Mouse (Mus musculus): Measurements from ENCODE around the gene Smpdl3a. TPM values are rescaled to one million over a fixed set of nuclear protein-coding genes. Genes with fewer than 3 reads are reported as not detected.
A peak's percentile ranks its signal among the peaks of the same experiment; 100 is the strongest.

The Smpdl3a gene
- polyA plus RNA-seq, 1 experiment from 2014 or later, result 42.2 TPM

DNA sequence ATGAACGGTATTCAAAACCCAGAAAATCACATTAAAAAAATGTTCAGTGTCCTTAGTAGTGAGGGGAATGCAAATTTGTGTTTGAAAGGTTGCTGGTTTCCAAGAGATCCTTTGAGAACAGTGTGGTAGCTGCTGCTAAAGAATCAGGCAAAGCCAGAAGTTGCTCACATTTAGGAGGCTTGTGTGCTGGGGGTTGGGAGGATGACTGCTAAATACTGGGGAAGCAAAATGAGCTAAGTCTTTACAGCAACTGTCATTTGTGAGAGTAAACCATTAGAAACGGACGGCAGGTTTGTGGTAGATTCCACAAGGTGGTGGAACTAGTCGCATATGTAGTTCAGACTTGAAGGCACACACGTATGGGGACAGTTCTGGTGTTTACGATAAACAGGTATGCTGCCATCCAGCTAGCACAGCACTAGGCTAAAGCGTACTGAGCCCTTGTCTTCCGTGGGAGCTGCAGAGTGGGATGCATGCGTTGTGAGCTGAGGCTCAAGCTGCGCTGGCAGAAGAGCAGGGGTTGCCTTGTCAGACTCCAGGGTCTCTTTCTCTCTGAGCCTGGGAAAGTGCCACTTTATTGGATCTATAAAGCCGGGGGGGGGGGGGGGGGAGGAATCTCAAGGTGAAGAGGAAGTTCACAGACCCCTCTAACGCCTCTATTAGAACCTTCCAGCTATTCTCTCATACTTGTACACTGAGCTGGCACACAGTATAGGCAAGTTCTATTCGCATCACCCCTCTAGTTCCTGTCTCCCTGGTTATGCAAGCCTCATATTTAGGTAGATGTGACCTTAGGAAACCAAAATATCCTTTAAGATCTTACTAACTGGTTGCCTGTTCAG lies 10.6 kb upstream of the Smpdl3a start:
- Histone ChIP-seq H3K9ac (ENCODE audit: low read length) (no peak overlapping the region), H3K36me3 (ENCODE audit: control insufficient read depth, insufficient read depth, low read length) (no peaks in the 10 kb centered on the region), H3K27me3 (ENCODE audit: control insufficient read depth, insufficient read depth, low read length) (no peaks in the 10 kb centered on the region), H3K9me3 (ENCODE audit: control insufficient read depth, low read length) (no peaks in the 10 kb centered on the region), H3K4me1 (ENCODE audit: control insufficient read depth in 2 of 2, insufficient read depth in 2 of 2, low read length in 2 of 2) (peaks cover 0 to 3% of the 10 kb centered on the region in 2 experiments; a peak in 2 of 4 replicates), H3K4me2 (ENCODE audit: low read length) (no peak overlapping the region), H3K27ac (replicated peaks in 1 of 2; ENCODE audit: control insufficient read depth in 1 of 2, insufficient read depth in 1 of 2, low read depth in 2 of 2, low read length in 2 of 2) (no peak overlapping the region), H3K4me3 (ENCODE audit: control insufficient read depth in 1 of 2, insufficient read depth in 1 of 2, low read depth in 1 of 2, low read length in 2 of 2) (no peak overlapping the region)
- no peak for ATAC-seq (ENCODE audit: insufficient number of reproducible peaks, insufficient read depth, low FRiP score, low read depth)
- WGBS, result 57% methylated on average over 12 of the region's 13 CpGs

DNA sequence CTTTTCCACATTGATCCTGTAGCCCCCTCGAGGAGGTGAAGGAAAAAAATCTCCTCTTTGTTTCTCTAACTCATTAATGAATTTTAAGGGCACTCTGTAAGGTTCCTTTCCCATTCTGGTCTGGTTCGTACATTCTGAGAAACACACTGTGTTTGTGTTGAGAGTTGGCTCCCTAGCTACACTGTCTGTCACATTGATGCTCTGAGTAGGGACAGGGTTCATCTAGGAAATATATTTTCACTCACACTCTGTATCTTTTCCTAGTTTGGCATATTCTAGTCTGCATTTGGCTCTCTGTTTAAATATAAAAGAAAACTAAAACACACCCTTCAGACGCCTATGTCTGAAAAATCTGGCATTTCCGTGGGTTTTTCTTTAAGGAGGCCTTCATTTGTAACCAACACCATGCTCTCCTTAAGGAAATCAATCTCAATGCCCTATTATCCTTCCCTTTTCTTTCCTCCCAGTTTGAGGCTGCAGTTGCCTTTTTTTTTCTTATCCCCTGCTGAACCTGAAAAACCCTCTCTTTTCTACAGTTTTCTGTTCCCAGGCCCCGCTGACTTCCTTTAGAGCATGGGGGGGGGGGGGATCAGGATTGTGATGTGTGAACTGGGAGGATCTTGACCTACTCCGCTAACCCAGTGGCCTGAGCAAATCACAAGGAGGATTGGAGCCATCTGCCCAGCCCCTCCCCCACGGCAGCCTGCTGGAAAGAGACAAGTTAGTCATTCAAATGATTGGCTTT lies 9.8 kb upstream of the Smpdl3a start:
- H3K4me2 ChIP-seq (ENCODE audit: low read length), result peak overlapping the region; percentile 22; the same call in 1 of the 2 replicates
- WGBS, result 25% methylated on average over 7 of the region's 7 CpGs
- no peak overlapping the region for H3K4me3 ChIP-seq (ENCODE audit: control insufficient read depth in 1 of 2, insufficient read depth in 1 of 2, low read depth in 1 of 2, low read length in 2 of 2)
- no peak overlapping the region for H3K27ac ChIP-seq (replicated peaks in 1 of 2; ENCODE audit: control insufficient read depth in 1 of 2, insufficient read depth in 1 of 2, low read depth in 2 of 2, low read length in 2 of 2)
- no peaks in the 10 kb centered on the region for H3K9me3 ChIP-seq (ENCODE audit: control insufficient read depth, low read length)
- no peaks in the 10 kb centered on the region for H3K27me3 ChIP-seq (ENCODE audit: control insufficient read depth, insufficient read depth, low read length)
- peaks cover 0 to 3% of the 10 kb centered on the region in 2 experiments; a peak in 2 of 4 replicates for H3K4me1 ChIP-seq (ENCODE audit: control insufficient read depth in 2 of 2, insufficient read depth in 2 of 2, low read length in 2 of 2)
- H3K9ac ChIP-seq (ENCODE audit: low read length), result no peak overlapping the region
- no peak for ATAC-seq (ENCODE audit: insufficient number of reproducible peaks, insufficient read depth, low FRiP score, low read depth)
- no peaks in the 10 kb centered on the region for H3K36me3 ChIP-seq (ENCODE audit: control insufficient read depth, insufficient read depth, low read length)

DNA sequence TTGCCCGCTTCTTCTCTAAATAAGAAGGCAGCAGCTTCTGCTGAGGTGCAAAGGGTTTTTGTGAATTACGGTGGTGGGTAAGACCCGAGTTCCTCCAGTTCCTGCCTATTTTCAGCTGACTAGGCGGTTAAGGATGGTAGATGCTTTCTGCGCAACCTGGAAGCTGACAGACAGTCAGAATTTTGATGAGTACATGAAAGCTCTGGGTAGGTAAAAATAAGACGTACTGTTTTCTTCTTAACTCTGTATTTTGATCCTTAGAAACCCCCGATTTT lies 9.3 kb upstream of the Smpdl3a start, which contains the start of gene Fabp7:
TSS of gene Fabp7 (plus strand) at position 6 of the 275 bp plus-strand sequence.
- no peak within 1 kb of the TSS for H3K27ac ChIP-seq (replicated peaks in 1 of 2; ENCODE audit: control insufficient read depth in 1 of 2, insufficient read depth in 1 of 2, low read depth in 2 of 2, low read length in 2 of 2)
- H3K4me1 ChIP-seq (ENCODE audit: control insufficient read depth in 2 of 2, insufficient read depth in 2 of 2, low read length in 2 of 2), result peaks cover 0 to 3% of the 10 kb centered on the region in 2 experiments; a peak in 2 of 4 replicates
- H3K9ac ChIP-seq (ENCODE audit: low read length), result no peak within 1 kb of the TSS
- no peak within 1 kb of the TSS for H3K4me3 ChIP-seq (ENCODE audit: control insufficient read depth in 1 of 2, insufficient read depth in 1 of 2, low read depth in 1 of 2, low read length in 2 of 2)
- H3K4me2 ChIP-seq (ENCODE audit: low read length), result peak within 1 kb of the TSS; percentile 22; the same call in 1 of the 2 replicates
- 25% methylated on average over 7 of the region's 7 CpGs for WGBS
- H3K27me3 ChIP-seq (ENCODE audit: control insufficient read depth, insufficient read depth, low read length), result no peaks in the 10 kb centered on the region
- H3K36me3 ChIP-seq (ENCODE audit: control insufficient read depth, insufficient read depth, low read length), result no peaks in the 10 kb centered on the region
- ATAC-seq (ENCODE audit: insufficient number of reproducible peaks, insufficient read depth, low FRiP score, low read depth), result no peak
- H3K9me3 ChIP-seq (ENCODE audit: control insufficient read depth, low read length), result no peaks in the 10 kb centered on the region

DNA sequence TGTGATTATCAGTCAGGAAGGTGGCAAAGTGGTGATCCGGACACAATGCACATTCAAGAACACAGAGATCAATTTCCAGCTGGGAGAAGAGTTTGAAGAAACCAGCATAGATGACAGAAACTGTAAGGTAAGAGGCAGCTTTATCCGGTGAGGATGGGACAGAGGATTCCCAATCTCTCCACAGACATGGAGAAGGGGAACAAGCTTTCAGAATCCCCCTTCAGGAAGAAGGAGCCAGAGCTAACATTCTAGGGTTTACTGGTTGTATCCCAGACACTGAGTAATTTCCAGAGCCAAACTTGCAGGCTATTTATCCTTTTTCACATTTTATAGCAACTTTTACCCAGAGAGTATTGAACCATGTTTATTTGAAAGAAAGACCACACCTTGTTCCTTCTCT lies 8.6 kb upstream of the Smpdl3a start:
- no peak overlapping the region for H3K27ac ChIP-seq (replicated peaks in 1 of 2; ENCODE audit: control insufficient read depth in 1 of 2, insufficient read depth in 1 of 2, low read depth in 2 of 2, low read length in 2 of 2)
- H3K36me3 ChIP-seq (ENCODE audit: control insufficient read depth, insufficient read depth, low read length), result no peaks in the 10 kb centered on the region
- no peak overlapping the region for H3K4me2 ChIP-seq (ENCODE audit: low read length)
- H3K27me3 ChIP-seq (ENCODE audit: control insufficient read depth, insufficient read depth, low read length), result no peaks in the 10 kb centered on the region
- peaks cover 0 to 3% of the 10 kb centered on the region in 2 experiments; a peak in 2 of 4 replicates for H3K4me1 ChIP-seq (ENCODE audit: control insufficient read depth in 2 of 2, insufficient read depth in 2 of 2, low read length in 2 of 2)
- WGBS, result 75% methylated on average over 2 of the region's 2 CpGs
- ATAC-seq (ENCODE audit: insufficient number of reproducible peaks, insufficient read depth, low FRiP score, low read depth), result no peak
- no peak overlapping the region for H3K4me3 ChIP-seq (ENCODE audit: control insufficient read depth in 1 of 2, insufficient read depth in 1 of 2, low read depth in 1 of 2, low read length in 2 of 2)
- no peaks in the 10 kb centered on the region for H3K9me3 ChIP-seq (ENCODE audit: control insufficient read depth, low read length)
- H3K9ac ChIP-seq (ENCODE audit: low read length), result no peak overlapping the region

DNA sequence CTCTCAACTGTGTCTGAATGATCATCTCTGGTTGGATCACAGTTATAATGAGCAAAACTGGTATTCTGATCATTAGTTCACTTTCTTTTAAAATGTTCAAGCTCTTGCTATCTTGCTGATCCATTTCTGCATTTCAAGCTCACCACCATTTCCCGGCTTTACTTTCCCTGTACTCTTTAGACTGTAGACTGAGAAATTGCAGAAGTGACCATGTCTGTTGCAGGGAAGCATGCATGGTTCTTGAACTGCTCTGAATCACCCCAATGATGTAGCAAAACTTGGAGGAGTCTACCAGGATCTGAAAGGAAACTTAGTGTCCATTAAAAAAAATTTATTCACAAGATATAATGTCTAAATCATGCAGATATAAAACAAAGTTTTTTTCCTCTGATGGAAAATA lies 1.2 kb upstream of the Smpdl3a start:
- Histone ChIP-seq H3K9ac (ENCODE audit: low read length) (no peak overlapping the region), H3K4me2 (ENCODE audit: low read length) (no peak overlapping the region), H3K4me1 (ENCODE audit: control insufficient read depth in 2 of 2, insufficient read depth in 2 of 2, low read length in 2 of 2) (peaks cover 4 to 9% of the 10 kb centered on the region in 2 experiments; a peak in 3 of 4 replicates), H3K27me3 (ENCODE audit: control insufficient read depth, insufficient read depth, low read length) (no peaks in the 10 kb centered on the region), H3K9me3 (ENCODE audit: control insufficient read depth, low read length) (no peaks in the 10 kb centered on the region), H3K4me3 (ENCODE audit: control insufficient read depth in 1 of 2, insufficient read depth in 1 of 2, low read depth in 1 of 2, low read length in 2 of 2) (no peak overlapping the region), H3K36me3 (ENCODE audit: control insufficient read depth, insufficient read depth, low read length) (no peaks in the 10 kb centered on the region), H3K27ac (replicated peaks in 1 of 2; ENCODE audit: control insufficient read depth in 1 of 2, insufficient read depth in 1 of 2, low read depth in 2 of 2, low read length in 2 of 2) (no peak overlapping the region)
- WGBS, result 89% methylated on average over 1 of the region's 1 CpGs
- ATAC-seq (ENCODE audit: insufficient number of reproducible peaks, insufficient read depth, low FRiP score, low read depth), result no peak

DNA sequence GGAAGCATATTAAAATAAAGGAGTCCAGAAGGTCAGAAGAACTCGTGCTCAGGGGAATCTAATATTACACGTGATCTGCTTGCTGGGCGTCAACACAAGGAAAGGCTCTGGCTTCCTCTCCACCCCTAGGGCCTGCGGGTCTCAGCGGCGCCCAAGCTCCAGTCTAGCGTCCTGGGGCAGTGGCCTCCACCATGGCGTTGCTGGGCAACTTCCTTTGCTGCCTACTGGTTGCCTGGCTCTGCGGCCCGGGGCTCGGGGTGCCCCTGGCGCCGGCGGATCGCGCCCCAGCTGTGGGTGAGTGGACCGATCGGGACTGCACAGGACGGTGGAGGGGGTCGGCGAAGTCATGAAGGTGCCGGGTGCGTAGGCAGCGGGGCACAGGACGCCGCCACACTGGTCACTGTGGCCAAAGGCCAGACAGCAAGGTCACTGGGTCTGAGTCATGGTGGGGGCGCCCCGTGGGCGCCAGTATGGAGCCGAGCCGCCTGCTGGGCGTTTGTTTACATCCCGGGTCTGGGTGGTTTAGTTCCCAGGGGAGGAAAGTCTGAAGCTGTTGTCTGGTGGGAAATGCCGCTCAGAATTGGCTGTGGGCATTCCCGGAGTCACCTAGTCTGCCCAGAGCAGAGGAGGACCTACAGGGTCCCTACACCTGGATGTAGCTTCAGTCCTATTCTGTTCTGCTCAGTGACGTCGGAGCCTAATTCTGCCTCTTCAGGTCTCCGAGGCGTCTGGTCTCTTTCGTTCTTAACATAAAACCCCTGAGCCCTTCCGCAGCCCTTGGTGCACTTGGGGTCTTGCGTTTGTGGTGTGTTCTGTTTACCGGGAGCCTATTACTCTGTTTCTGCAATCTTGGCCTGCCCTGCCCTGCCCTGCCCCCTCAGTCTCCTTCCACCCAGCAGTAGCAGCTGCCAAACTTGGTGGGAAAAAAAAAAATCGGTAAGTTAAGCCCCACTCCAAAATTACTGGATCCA lies 641 bp downstream of the Smpdl3a start:
- H3K4me3 ChIP-seq (ENCODE audit: control insufficient read depth in 1 of 2, insufficient read depth in 1 of 2, low read depth in 1 of 2, low read length in 2 of 2), result peak overlapping the region; percentile 65 to 81
- under 1% methylated on average over 44 of the region's 44 CpGs for WGBS
- no peaks in the 10 kb centered on the region for H3K9me3 ChIP-seq (ENCODE audit: control insufficient read depth, low read length)
- H3K27me3 ChIP-seq (ENCODE audit: control insufficient read depth, insufficient read depth, low read length), result no peaks in the 10 kb centered on the region
- peak overlapping the region; percentile 85 for H3K9ac ChIP-seq (ENCODE audit: low read length)
- peaks cover 4 to 9% of the 10 kb centered on the region in 2 experiments; a peak in 3 of 4 replicates for H3K4me1 ChIP-seq (ENCODE audit: control insufficient read depth in 2 of 2, insufficient read depth in 2 of 2, low read length in 2 of 2)
- ATAC-seq (ENCODE audit: insufficient number of reproducible peaks, insufficient read depth, low FRiP score, low read depth), result peak; percentile 76
- peak overlapping the region; percentile 80 for H3K4me2 ChIP-seq (ENCODE audit: low read length)
- no peaks in the 10 kb centered on the region for H3K36me3 ChIP-seq (ENCODE audit: control insufficient read depth, insufficient read depth, low read length)
- peak overlapping the region; percentile 68 to 70 for H3K27ac ChIP-seq (replicated peaks in 1 of 2; ENCODE audit: control insufficient read depth in 1 of 2, insufficient read depth in 1 of 2, low read depth in 2 of 2, low read length in 2 of 2)

DNA sequence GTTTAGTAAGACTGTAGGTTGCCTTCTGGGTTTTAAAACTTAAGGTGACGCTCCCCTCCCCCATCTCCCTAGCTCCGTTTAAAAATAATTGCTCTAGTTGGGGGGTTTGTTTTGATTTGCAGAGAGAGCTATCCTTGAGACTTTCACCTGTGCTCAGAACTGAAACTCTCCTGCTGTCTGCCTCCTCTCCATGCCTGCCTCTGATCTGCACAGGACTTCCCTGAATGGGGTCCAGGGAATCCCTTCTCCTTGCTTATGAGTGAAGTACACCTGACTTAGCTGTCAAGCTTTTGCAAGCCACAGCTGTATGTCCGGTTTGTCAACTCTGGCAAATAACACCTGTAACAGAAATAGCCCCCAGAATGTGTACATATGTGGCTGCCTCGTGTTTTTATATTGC lies 1.4 kb downstream of the Smpdl3a start:
- no peaks in the 10 kb centered on the region for H3K36me3 ChIP-seq (ENCODE audit: control insufficient read depth, insufficient read depth, low read length)
- 23% methylated on average over 4 of the region's 4 CpGs for WGBS
- no peak for ATAC-seq (ENCODE audit: insufficient number of reproducible peaks, insufficient read depth, low FRiP score, low read depth)
- peak overlapping the region; percentile 80 for H3K4me2 ChIP-seq (ENCODE audit: low read length)
- no peaks in the 10 kb centered on the region for H3K27me3 ChIP-seq (ENCODE audit: control insufficient read depth, insufficient read depth, low read length)
- H3K9ac ChIP-seq (ENCODE audit: low read length), result peak overlapping the region; percentile 85
- no peak overlapping the region for H3K27ac ChIP-seq (replicated peaks in 1 of 2; ENCODE audit: control insufficient read depth in 1 of 2, insufficient read depth in 1 of 2, low read depth in 2 of 2, low read length in 2 of 2)
- H3K4me1 ChIP-seq (ENCODE audit: control insufficient read depth in 2 of 2, insufficient read depth in 2 of 2, low read length in 2 of 2), result peaks cover 4 to 9% of the 10 kb centered on the region in 2 experiments; a peak in 3 of 4 replicates
- H3K9me3 ChIP-seq (ENCODE audit: control insufficient read depth, low read length), result no peaks in the 10 kb centered on the region
- peak overlapping the region; percentile 65 to 81 for H3K4me3 ChIP-seq (ENCODE audit: control insufficient read depth in 1 of 2, insufficient read depth in 1 of 2, low read depth in 1 of 2, low read length in 2 of 2)

Data from heart, embryonic 14.5 days (tissue).